Mouse (Mus musculus) heart, embryonic 16.5 days (tissue): ENCODE data around the gene Nudt16l1. TPM values are rescaled to one million over a fixed set of nuclear protein-coding genes. Genes with fewer than 3 reads are reported as not detected.

Experiments used
- ATAC-seq: fragments of 200-750 bp; cut with Nextera tagmentation; replicated peaks from 2 replicates; pipeline ENCODE4 v1.8.0; 2017; ENCODE audit warnings: moderate number of reproducible peaks; ENCODE audit not compliant: insufficient read depth, low FRiP score; ENCODE audit errors: extremely low read depth
- H3K27ac ChIP-seq: fragments of 300-500 bp; sonication (generic); 2 replicates; pipeline ENCODE4 v1.5.1; 2014; ENCODE audit warnings: mild to moderate bottlenecking, low read length, control low read depth, moderate library complexity
- H3K27me3 ChIP-seq: fragments of 300-500 bp; sonication (generic); 2 replicates; pipeline ENCODE4 v1.6.1; 2014; ENCODE audit warnings: low read length, mixed read lengths; ENCODE audit not compliant: control insufficient read depth, insufficient read depth
- H3K36me3 ChIP-seq: fragments of 300-500 bp; sonication (generic); 2 replicates; pipeline ENCODE4 v1.6.1; 2014; ENCODE audit not compliant: control insufficient read depth, insufficient read depth
- H3K4me1 ChIP-seq: fragments of 300-500 bp; sonication (generic); 2 replicates; pipeline ENCODE4 v1.6.1; 2014; ENCODE audit warnings: low read length, mixed read lengths; ENCODE audit not compliant: control insufficient read depth, insufficient read depth
- H3K4me2 ChIP-seq: fragments of 300-500 bp; sonication (generic); 2 replicates; pipeline ENCODE4 v1.6.1; 2014; ENCODE audit warnings: low read depth, mild to moderate bottlenecking, control low read depth, low read length
- H3K4me3 ChIP-seq: fragments of 300-500 bp; sonication (generic); 2 replicates; pipeline ENCODE4 v1.5.1; 2014; ENCODE audit warnings: mild to moderate bottlenecking, control low read depth, low read length
- H3K9ac ChIP-seq: fragments of 300-500 bp; sonication (generic); 2 replicates; pipeline ENCODE4 v1.6.1; 2014; ENCODE audit warnings: low read length, control low read depth
- H3K9me3 ChIP-seq: fragments of 300-500 bp; sonication (generic); replicated peaks from 2 replicates; pipeline ENCODE4 v1.6.1; 2016; ENCODE audit warnings: low read length; ENCODE audit not compliant: control insufficient read depth
- WGBS: fragments of 180-500 bp; shearing (Covaris S2); extraction: QIAGEN DNeasy Blood & Tissue Kit; methylation state at CpG from one replicate; pipeline ENCODE4 v1.1.7; 2014; 5-methylcytosine and 5-hydroxymethylcytosine counted together
- polyA plus RNA-seq: library from polyadenylated mRNA; unstranded; fragments of >200 nt; fragmentation: Nextera tagmentation; extraction: Ambion mirVana; gene quantifications from 2 replicates; pipeline ENCODE4 v1.2.1, GENCODE M21; 2015

Gene Nudt16l1
- polyA plus RNA-seq, 1 experiment from 2014 or later, result 125 TPM

- no peak overlapping the region for H3K4me2 ChIP-seq
- no peak overlapping the region for H3K27ac ChIP-seq
- no peaks in the 10 kb centered on the region for H3K9me3 ChIP-seq
- no peak for ATAC-seq
- no peak overlapping the region for H3K9ac ChIP-seq
- no peaks in the 10 kb centered on the region for H3K27me3 ChIP-seq
- peaks cover 16% of the 10 kb centered on the region for H3K4me1 ChIP-seq
- WGBS, result 89% methylated on average over 2 of the region's 2 CpGs
- no peak overlapping the region for H3K4me3 ChIP-seq
- H3K36me3 ChIP-seq, result no peaks in the 10 kb centered on the region
These were observed 36.2 kb upstream of the Nudt16l1 start for GRCm38 (mm10) chr16:4902390-4902789.

GRCm38 (mm10) chr16:4903491-4904102, 35.0 kb upstream of the Nudt16l1 start:
- Histone ChIP-seq H3K4me2 (no peak overlapping the region), H3K4me3 (no peak overlapping the region), H3K27ac (no peak overlapping the region), H3K27me3 (no peaks in the 10 kb centered on the region), H3K9me3 (no peaks in the 10 kb centered on the region), H3K36me3 (no peaks in the 10 kb centered on the region), H3K4me1 (peaks cover 16% of the 10 kb centered on the region), H3K9ac (no peak overlapping the region)
- WGBS, result 69% methylated on average over 6 of the region's 6 CpGs
- no peak for ATAC-seq

- Histone ChIP-seq H3K27me3 (no peaks in the 10 kb centered on the region), H3K4me2 (no peak overlapping the region), H3K4me3 (no peak overlapping the region), H3K4me1 (peaks cover 12% of the 10 kb centered on the region), H3K9ac (no peak overlapping the region), H3K36me3 (peaks cover 12% of the 10 kb centered on the region), H3K27ac (no peak overlapping the region), H3K9me3 (no peaks in the 10 kb centered on the region)
- no peak for ATAC-seq
- 83% methylated on average over 3 of the region's 3 CpGs for WGBS
These were observed 33.7 kb upstream of the Nudt16l1 start for GRCm38 (mm10) chr16:4904878-4905277.

- WGBS, result 28% methylated on average over 1 of the region's 1 CpGs
- peaks cover 8% of the 10 kb centered on the region for H3K4me1 ChIP-seq
- no peaks in the 10 kb centered on the region for H3K27me3 ChIP-seq
- H3K27ac ChIP-seq, result no peak overlapping the region
- H3K36me3 ChIP-seq, result peaks cover 19% of the 10 kb centered on the region
- H3K4me3 ChIP-seq, result no peak overlapping the region
- no peak for ATAC-seq
- no peaks in the 10 kb centered on the region for H3K9me3 ChIP-seq
- H3K4me2 ChIP-seq, result no peak overlapping the region
- H3K9ac ChIP-seq, result no peak overlapping the region
These were observed 33.0 kb upstream of the Nudt16l1 start for GRCm38 (mm10) chr16:4905591-4905990.

GRCm38 (mm10) chr16:4906559-4906958, 32.0 kb upstream of the Nudt16l1 start:
- Histone ChIP-seq H3K9me3 (no peaks in the 10 kb centered on the region), H3K27ac (no peak overlapping the region), H3K4me3 (no peak overlapping the region), H3K27me3 (no peaks in the 10 kb centered on the region), H3K36me3 (peaks cover 28% of the 10 kb centered on the region), H3K9ac (no peak overlapping the region), H3K4me2 (no peak overlapping the region), H3K4me1 (peaks cover 8% of the 10 kb centered on the region)
- no peak for ATAC-seq

GRCm38 (mm10) chr16:4907386-4907785, 31.2 kb upstream of the Nudt16l1 start:
- no peak overlapping the region for H3K27ac ChIP-seq
- H3K9ac ChIP-seq, result no peak overlapping the region
- 67% methylated on average over 2 of the region's 2 CpGs for WGBS
- peaks cover 5% of the 10 kb centered on the region for H3K4me1 ChIP-seq
- no peak overlapping the region for H3K4me2 ChIP-seq
- H3K9me3 ChIP-seq, result no peaks in the 10 kb centered on the region
- H3K27me3 ChIP-seq, result no peaks in the 10 kb centered on the region
- ATAC-seq, result no peak
- no peak overlapping the region for H3K4me3 ChIP-seq
- H3K36me3 ChIP-seq, result peaks cover 32% of the 10 kb centered on the region

GRCm38 (mm10) chr16:4907972-4908371, 30.6 kb upstream of the Nudt16l1 start:
- no peak for ATAC-seq
- Histone ChIP-seq H3K27ac (no peak overlapping the region), H3K4me2 (no peak overlapping the region), H3K27me3 (no peaks in the 10 kb centered on the region), H3K4me3 (no peak overlapping the region), H3K4me1 (peaks cover 5% of the 10 kb centered on the region), H3K36me3 (peaks cover 32% of the 10 kb centered on the region), H3K9me3 (no peaks in the 10 kb centered on the region), H3K9ac (no peak overlapping the region)
- WGBS, result 55% methylated on average over 5 of the region's 5 CpGs

- Histone ChIP-seq H3K4me3 (no peak overlapping the region), H3K4me2 (no peak overlapping the region), H3K9me3 (no peaks in the 10 kb centered on the region), H3K27me3 (no peaks in the 10 kb centered on the region), H3K36me3 (peaks cover 32% of the 10 kb centered on the region), H3K27ac (no peak overlapping the region), H3K4me1 (peaks cover 15% of the 10 kb centered on the region), H3K9ac (no peak overlapping the region)
- WGBS, result 100% methylated on average over 2 of the region's 2 CpGs
- no peak for ATAC-seq
These were observed 28.8 kb upstream of the Nudt16l1 start for GRCm38 (mm10) chr16:4909745-4910144.

GRCm38 (mm10) chr16:4910758-4911157, 27.8 kb upstream of the Nudt16l1 start:
- Histone ChIP-seq H3K9me3 (no peaks in the 10 kb centered on the region), H3K4me2 (no peak overlapping the region), H3K27me3 (no peaks in the 10 kb centered on the region), H3K36me3 (peaks cover 32% of the 10 kb centered on the region), H3K27ac (no peak overlapping the region), H3K4me1 (peaks cover 13% of the 10 kb centered on the region), H3K9ac (no peak overlapping the region), H3K4me3 (no peak overlapping the region)
- no peak for ATAC-seq
- WGBS, result 91% methylated on average over 8 of the region's 8 CpGs
